Mouse (Mus musculus): ENCODE data around the gene Hist1h3e. TPM values are rescaled to one million over a fixed set of nuclear protein-coding genes. Genes with fewer than 3 reads are reported as not detected.
"Not testable (repeated sequence)": the region's sequence is repeated elsewhere in the genome, so short reads cannot be mapped to it uniquely, and the experiment has no call there.

Hist1h3e gene
- polyA plus RNA-seq, 1 experiment, result 2.8 TPM

GRCm38 (mm10) chr13:23546694-23547093 is 15.5 kb downstream of the Hist1h3e start:
- H3K27me3 ChIP-seq (ENCODE audit: control insufficient read depth, insufficient read depth, insufficient read length), result no peaks in the 10 kb centered on the region
- TF ChIP-seq FOSL1 (IDR thresholded peaks at IDR 0.05; ENCODE audit: insufficient read depth, low read length, poor library complexity, severe bottlenecking), result no peak
- TF ChIP-seq USF1 (IDR thresholded peaks at IDR 0.05; ENCODE audit: low read depth), result no peak
- H3K79me2 ChIP-seq (ENCODE audit: control insufficient read depth, insufficient read depth), result no peaks in the 10 kb centered on the region
- H3K4me3 ChIP-seq (ENCODE audit: insufficient read depth, poor library complexity, severe bottlenecking), result no peak overlapping the region
- H3K79me3 ChIP-seq (ENCODE audit: low read depth), result no peaks in the 10 kb centered on the region
- no peaks in the 10 kb centered on the region for H3K36me3 ChIP-seq (ENCODE audit: control insufficient read depth, insufficient read depth)
- no peak overlapping the region for H3ac ChIP-seq (ENCODE audit: control insufficient read depth, insufficient read length, low read depth)

- H3ac ChIP-seq (ENCODE audit: control insufficient read depth, insufficient read length, low read depth); H3K79me3 ChIP-seq (ENCODE audit: low read depth); H3K36me3 ChIP-seq (ENCODE audit: control insufficient read depth, insufficient read depth); H3K79me2 ChIP-seq (ENCODE audit: control insufficient read depth, insufficient read depth); H3K27me3 ChIP-seq (ENCODE audit: control insufficient read depth, insufficient read depth, insufficient read length); H3K4me3 ChIP-seq (ENCODE audit: insufficient read depth, poor library complexity, severe bottlenecking): not testable (repeated sequence)
Measured at GRCm38 (mm10) chr13:23544787-23545120, 17.4 kb downstream of the Hist1h3e start.

GRCm38 (mm10) chr13:23543965-23544786 is 18.0 kb downstream of the Hist1h3e start, which contains the start of gene Hist1h3f:
Gene Hist1h3f, plus strand, starts transcription at chr13:23544052.
- Histone ChIP-seq H3K79me3 (ENCODE audit: low read depth) (no peaks in the 10 kb centered on the region), H3K27me3 (ENCODE audit: control insufficient read depth, insufficient read depth, insufficient read length) (no peaks in the 10 kb centered on the region), H3K79me2 (ENCODE audit: control insufficient read depth, insufficient read depth) (no peaks in the 10 kb centered on the region), H3ac (ENCODE audit: control insufficient read depth, insufficient read length, low read depth) (peak within 1 kb of the TSS; percentile 65), H3K36me3 (ENCODE audit: control insufficient read depth, insufficient read depth) (no peaks in the 10 kb centered on the region), H3K4me3 (ENCODE audit: insufficient read depth, poor library complexity, severe bottlenecking) (peak within 1 kb of the TSS; percentile 30)
- TF ChIP-seq CTCF (IDR thresholded peaks at IDR 0.05; ENCODE audit: control insufficient read depth, insufficient read depth, insufficient read length) (no peak), MYOD1 (IDR thresholded peaks at IDR 0.05; ENCODE audit: control insufficient read depth, insufficient read length, low read depth) (no peak), CEBPB (IDR thresholded peaks at IDR 0.05; ENCODE audit: low read depth) (no peak), MYOG (IDR thresholded peaks at IDR 0.05; ENCODE audit: control insufficient read depth, extremely low read depth, insufficient read length) (no peak), MAX (IDR thresholded peaks at IDR 0.05) (no peak), USF1 (IDR thresholded peaks at IDR 0.05; ENCODE audit: low read depth) (no peak), FOSL1 (IDR thresholded peaks at IDR 0.05; ENCODE audit: insufficient read depth, low read length, poor library complexity, severe bottlenecking) (no peak)

GRCm38 (mm10) chr13:23542999-23543607 is 19.1 kb downstream of the Hist1h3e start, which contains the start of gene Hist1h2bh:
Gene Hist1h2bh, minus strand, starts transcription at chr13:23543392.
- not testable (repeated sequence) for H3K27me3 ChIP-seq (ENCODE audit: control insufficient read depth, insufficient read depth, insufficient read length); H3K36me3 ChIP-seq (ENCODE audit: control insufficient read depth, insufficient read depth); H3K79me2 ChIP-seq (ENCODE audit: control insufficient read depth, insufficient read depth); H3K79me3 ChIP-seq (ENCODE audit: low read depth)
- peak within 1 kb of the TSS; percentile 65 for H3ac ChIP-seq (ENCODE audit: control insufficient read depth, insufficient read length, low read depth)
- peak within 1 kb of the TSS; percentile 30 for H3K4me3 ChIP-seq (ENCODE audit: insufficient read depth, poor library complexity, severe bottlenecking)
- peak; percentile 97 for TF ChIP-seq CEBPB (IDR thresholded peaks at IDR 0.05; ENCODE audit: low read depth)

- H3K36me3 ChIP-seq (ENCODE audit: control insufficient read depth, insufficient read depth); H3K79me2 ChIP-seq (ENCODE audit: control insufficient read depth, insufficient read depth); H3K27me3 ChIP-seq (ENCODE audit: control insufficient read depth, insufficient read depth, insufficient read length); H3K79me3 ChIP-seq (ENCODE audit: low read depth): not testable (repeated sequence)
- peak overlapping the region; percentile 65 for H3ac ChIP-seq (ENCODE audit: control insufficient read depth, insufficient read length, low read depth)
- peak overlapping the region; percentile 30 for H3K4me3 ChIP-seq (ENCODE audit: insufficient read depth, poor library complexity, severe bottlenecking)
Measured at GRCm38 (mm10) chr13:23542225-23542980, 19.8 kb downstream of the Hist1h3e start.

- Histone ChIP-seq H3K4me3 (ENCODE audit: insufficient read depth, poor library complexity, severe bottlenecking) (no peak overlapping the region), H3K79me2 (ENCODE audit: control insufficient read depth, insufficient read depth) (peaks cover 15% of the 10 kb centered on the region), H3K27me3 (ENCODE audit: control insufficient read depth, insufficient read depth, insufficient read length) (no peaks in the 10 kb centered on the region), H3K79me3 (ENCODE audit: low read depth) (no peaks in the 10 kb centered on the region), H3ac (ENCODE audit: control insufficient read depth, insufficient read length, low read depth) (no peak overlapping the region), H3K36me3 (ENCODE audit: control insufficient read depth, insufficient read depth) (no peaks in the 10 kb centered on the region)
- TF ChIP-seq FOSL1 (IDR thresholded peaks at IDR 0.05; ENCODE audit: insufficient read depth, low read length, poor library complexity, severe bottlenecking) (no peak), CTCF (IDR thresholded peaks at IDR 0.05; ENCODE audit: control insufficient read depth, insufficient read depth, insufficient read length) (no peak), MYOD1 (IDR thresholded peaks at IDR 0.05; ENCODE audit: control insufficient read depth, insufficient read length, low read depth) (no peak), MAX (IDR thresholded peaks at IDR 0.05) (no peak), CEBPB (IDR thresholded peaks at IDR 0.05; ENCODE audit: low read depth) (no peak), MYOG (IDR thresholded peaks at IDR 0.05; ENCODE audit: control insufficient read depth, extremely low read depth, insufficient read length) (no peak)
Measured at GRCm38 (mm10) chr13:23541497-23541896, 20.7 kb downstream of the Hist1h3e start.

- H3K27me3 ChIP-seq (ENCODE audit: control insufficient read depth, insufficient read depth, insufficient read length); H3K4me3 ChIP-seq (ENCODE audit: insufficient read depth, poor library complexity, severe bottlenecking); H3ac ChIP-seq (ENCODE audit: control insufficient read depth, insufficient read length, low read depth); H3K36me3 ChIP-seq (ENCODE audit: control insufficient read depth, insufficient read depth); H3K79me3 ChIP-seq (ENCODE audit: low read depth): not testable (repeated sequence)
- H3K79me2 ChIP-seq (ENCODE audit: control insufficient read depth, insufficient read depth), result peaks cover 22% of the 10 kb centered on the region
Measured at GRCm38 (mm10) chr13:23539821-23540220, 22.3 kb downstream of the Hist1h3e start.

Measured in C2C12 (cell line).